Mouse (Mus musculus): ENCODE measurements around the gene Phc3. TPM values are rescaled to one million over a fixed set of nuclear protein-coding genes. Genes with fewer than 3 reads are reported as not detected.

Phc3 gene
- polyA plus RNA-seq, 1 experiment from 2014 or later: 5.5 TPM

- no peaks in the 10 kb centered on the region for H3K27me3 ChIP-seq (replicated peaks)
- no peak for ATAC-seq (ENCODE audit: insufficient number of reproducible peaks, low FRiP score)
- H3K36me3 ChIP-seq: peaks cover 40% of the 10 kb centered on the region
- H3K9me3 ChIP-seq (replicated peaks): no peaks in the 10 kb centered on the region
- no peak overlapping the region for H3K9ac ChIP-seq
- no peak overlapping the region for H3K4me3 ChIP-seq
- no peak overlapping the region for H3K4me2 ChIP-seq
- H3K27ac ChIP-seq (ENCODE audit: poor library complexity, severe bottlenecking): no peak overlapping the region
- H3K4me1 ChIP-seq (replicated peaks): 0 out of 2 replicates have a peak, but pooled peaks cover 10% of the 10 kb centered on the region
Measured at GRCm38 (mm10) chr3:30934384-30934783, 34.8 kb downstream of the Phc3 start.

GRCm38 (mm10) chr3:30929828-30930227 lies 39.4 kb downstream of the Phc3 start:
- Histone ChIP-seq H3K9me3 (replicated peaks) (no peaks in the 10 kb centered on the region), H3K4me3 (no peak overlapping the region), H3K4me1 (replicated peaks) (no peaks in the 10 kb centered on the region), H3K27me3 (replicated peaks) (no peaks in the 10 kb centered on the region), H3K27ac (ENCODE audit: poor library complexity, severe bottlenecking) (0 out of 2 replicates have a peak overlapping the region, but pooled peaks have one; percentile 16), H3K4me2 (no peak overlapping the region), H3K36me3 (peaks cover 31% of the 10 kb centered on the region), H3K9ac (no peak overlapping the region)
- WGBS: 52% methylated on average over 3 of the region's 3 CpGs
- ATAC-seq (ENCODE audit: insufficient number of reproducible peaks, low FRiP score): no peak

GRCm38 (mm10) chr3:30927664-30928063 lies 41.6 kb downstream of the Phc3 start:
- Histone ChIP-seq H3K4me1 (replicated peaks) (no peaks in the 10 kb centered on the region), H3K9ac (no peak overlapping the region), H3K27ac (ENCODE audit: poor library complexity, severe bottlenecking) (no peak overlapping the region), H3K4me2 (no peak overlapping the region), H3K36me3 (peaks cover 32% of the 10 kb centered on the region), H3K27me3 (replicated peaks) (no peaks in the 10 kb centered on the region), H3K4me3 (no peak overlapping the region), H3K9me3 (replicated peaks) (no peaks in the 10 kb centered on the region)
- WGBS: 94% methylated on average over 3 of the region's 3 CpGs
- no peak for ATAC-seq (ENCODE audit: insufficient number of reproducible peaks, low FRiP score)

GRCm38 (mm10) chr3:30917160-30917559 lies 52.1 kb downstream of the Phc3 start:
- Histone ChIP-seq H3K9ac (no peak overlapping the region), H3K4me3 (no peak overlapping the region), H3K9me3 (replicated peaks) (no peaks in the 10 kb centered on the region; the same call in 1 of the 2 replicates), H3K27me3 (replicated peaks) (no peaks in the 10 kb centered on the region), H3K4me1 (replicated peaks) (no peaks in the 10 kb centered on the region), H3K36me3 (peaks cover 59% of the 10 kb centered on the region), H3K27ac (ENCODE audit: poor library complexity, severe bottlenecking) (no peak overlapping the region), H3K4me2 (no peak overlapping the region)
- ATAC-seq (ENCODE audit: insufficient number of reproducible peaks, low FRiP score): no peak
- whole genome bisulfite sequencing: 58% methylated on average over 4 of the region's 4 CpGs

- no peaks in the 10 kb centered on the region for H3K27me3 ChIP-seq (replicated peaks)
- H3K27ac ChIP-seq (ENCODE audit: poor library complexity, severe bottlenecking): no peak overlapping the region
- H3K4me2 ChIP-seq: no peak overlapping the region
- H3K4me3 ChIP-seq: no peak overlapping the region
- 71% methylated on average over 1 of the region's 1 CpGs for WGBS
- H3K4me1 ChIP-seq (replicated peaks): peaks cover 13% of the 10 kb centered on the region; the same call in 1 of the 2 replicates
- no peaks in the 10 kb centered on the region for H3K9me3 ChIP-seq (replicated peaks)
- ATAC-seq (ENCODE audit: insufficient number of reproducible peaks, low FRiP score): no peak
- H3K36me3 ChIP-seq: peaks cover 54% of the 10 kb centered on the region
- no peak overlapping the region for H3K9ac ChIP-seq
Measured at GRCm38 (mm10) chr3:30904658-30905057, 64.6 kb downstream of the Phc3 start.

GRCm38 (mm10) chr3:30899407-30899806 lies 69.8 kb downstream of the Phc3 start:
- H3K4me1 ChIP-seq (replicated peaks): peaks cover 2% of the 10 kb centered on the region; the same call in 1 of the 2 replicates
- H3K36me3 ChIP-seq: peaks cover 37% of the 10 kb centered on the region
- no peak overlapping the region for H3K9ac ChIP-seq
- H3K4me3 ChIP-seq: no peak overlapping the region
- 93% methylated on average over 8 of the region's 8 CpGs for WGBS
- H3K9me3 ChIP-seq (replicated peaks): no peaks in the 10 kb centered on the region
- H3K27me3 ChIP-seq (replicated peaks): no peaks in the 10 kb centered on the region
- H3K4me2 ChIP-seq: no peak overlapping the region
- ATAC-seq (ENCODE audit: insufficient number of reproducible peaks, low FRiP score): no peak
- H3K27ac ChIP-seq (ENCODE audit: poor library complexity, severe bottlenecking): no peak overlapping the region

GRCm38 (mm10) chr3:30896721-30897120 lies 72.5 kb downstream of the Phc3 start:
- Histone ChIP-seq H3K27ac (ENCODE audit: poor library complexity, severe bottlenecking) (no peak overlapping the region), H3K4me2 (no peak overlapping the region), H3K27me3 (replicated peaks) (no peaks in the 10 kb centered on the region), H3K9ac (no peak overlapping the region), H3K9me3 (replicated peaks) (no peaks in the 10 kb centered on the region), H3K4me1 (replicated peaks) (no peaks in the 10 kb centered on the region), H3K36me3 (peaks cover 40% of the 10 kb centered on the region), H3K4me3 (no peak overlapping the region)
- no peak for ATAC-seq (ENCODE audit: insufficient number of reproducible peaks, low FRiP score)
- 92% methylated on average over 5 of the region's 5 CpGs for WGBS

- no peak for ATAC-seq (ENCODE audit: insufficient number of reproducible peaks, low FRiP score)
- H3K4me3 ChIP-seq: no peak overlapping the region
- H3K27ac ChIP-seq (ENCODE audit: poor library complexity, severe bottlenecking): no peak overlapping the region
- H3K4me2 ChIP-seq: no peak overlapping the region
- H3K9me3 ChIP-seq (replicated peaks): no peaks in the 10 kb centered on the region; the same call in 1 of the 2 replicates
- H3K9ac ChIP-seq: no peak overlapping the region
- H3K4me1 ChIP-seq (replicated peaks): no peaks in the 10 kb centered on the region
- 35% methylated on average over 1 of the region's 1 CpGs for WGBS
- no peaks in the 10 kb centered on the region for H3K27me3 ChIP-seq (replicated peaks)
- H3K36me3 ChIP-seq: peaks cover 9% of the 10 kb centered on the region
Measured at GRCm38 (mm10) chr3:30889014-30889413, 80.2 kb downstream of the Phc3 start.

- no peak overlapping the region for H3K27ac ChIP-seq (ENCODE audit: poor library complexity, severe bottlenecking)
- no peaks in the 10 kb centered on the region; the same call in 1 of the 2 replicates for H3K9me3 ChIP-seq (replicated peaks)
- WGBS: 77% methylated on average over 3 of the region's 3 CpGs
- H3K4me3 ChIP-seq: no peak overlapping the region
- no peak overlapping the region for H3K4me2 ChIP-seq
- no peak overlapping the region for H3K9ac ChIP-seq
- no peaks in the 10 kb centered on the region for H3K4me1 ChIP-seq (replicated peaks)
- H3K27me3 ChIP-seq (replicated peaks): no peaks in the 10 kb centered on the region
- 0 out of 2 replicates have a peak, but pooled peaks cover 2% of the 10 kb centered on the region for H3K36me3 ChIP-seq
- ATAC-seq (ENCODE audit: insufficient number of reproducible peaks, low FRiP score): no peak
Measured at GRCm38 (mm10) chr3:30887449-30887848, 81.8 kb downstream of the Phc3 start.

- 86% methylated on average over 6 of the region's 6 CpGs for WGBS
- ATAC-seq (ENCODE audit: insufficient number of reproducible peaks, low FRiP score): no peak
- Histone ChIP-seq H3K4me2 (no peak overlapping the region), H3K27ac (ENCODE audit: poor library complexity, severe bottlenecking) (no peak overlapping the region), H3K9ac (no peak overlapping the region), H3K4me3 (no peak overlapping the region), H3K27me3 (replicated peaks) (no peaks in the 10 kb centered on the region), H3K9me3 (replicated peaks) (no peaks in the 10 kb centered on the region), H3K36me3 (no peaks in the 10 kb centered on the region), H3K4me1 (replicated peaks) (no peaks in the 10 kb centered on the region)
Measured at GRCm38 (mm10) chr3:30876709-30877108, 92.5 kb downstream of the Phc3 start.

- ATAC-seq (ENCODE audit: insufficient number of reproducible peaks, low FRiP score): no peak
- Histone ChIP-seq H3K36me3 (no peaks in the 10 kb centered on the region), H3K4me3 (no peak overlapping the region), H3K4me2 (no peak overlapping the region), H3K27ac (ENCODE audit: poor library complexity, severe bottlenecking) (no peak overlapping the region), H3K27me3 (replicated peaks) (no peaks in the 10 kb centered on the region), H3K9me3 (replicated peaks) (no peaks in the 10 kb centered on the region), H3K4me1 (replicated peaks) (peaks cover 7% of the 10 kb centered on the region), H3K9ac (no peak overlapping the region)
- WGBS: 64% methylated on average over 1 of the region's 1 CpGs
Measured at GRCm38 (mm10) chr3:30869995-30870394, 99.2 kb downstream of the Phc3 start.

- WGBS: 58% methylated on average over 5 of the region's 5 CpGs
- Histone ChIP-seq H3K9me3 (replicated peaks) (no peaks in the 10 kb centered on the region), H3K4me1 (replicated peaks) (peaks cover 7% of the 10 kb centered on the region), H3K4me2 (no peak overlapping the region), H3K36me3 (no peaks in the 10 kb centered on the region), H3K9ac (no peak overlapping the region), H3K27ac (ENCODE audit: poor library complexity, severe bottlenecking) (no peak overlapping the region), H3K4me3 (no peak overlapping the region), H3K27me3 (replicated peaks) (no peaks in the 10 kb centered on the region)
- ATAC-seq (ENCODE audit: insufficient number of reproducible peaks, low FRiP score): no peak
Measured at GRCm38 (mm10) chr3:30868625-30869024, 100.6 kb downstream of the Phc3 start.

Measured in heart, embryonic 12.5 days (tissue).